Mouse (Mus musculus) megakaryocyte, embryonic 14.5 days (primary cell): ENCODE data around the gene Msln. TPM values are rescaled to one million over a fixed set of nuclear protein-coding genes. Genes with fewer than 3 reads are reported as not detected.

Experiments used
- H3K27me3 ChIP-seq: replicated peaks from 2 replicates; pipeline ENCODE3; 2012; ENCODE audit warnings: inconsistent platforms
- H3K36me3 ChIP-seq: replicated peaks from 2 replicates; pipeline ENCODE3; 2012; ENCODE audit warnings: low read length, inconsistent platforms, mixed read lengths
- H3K4me1 ChIP-seq: 2 replicates; pipeline ENCODE4 v1.6.1; 2012; ENCODE audit warnings: inconsistent platforms
- H3K4me3 ChIP-seq: replicated peaks from 2 replicates; pipeline ENCODE3; 2012; ENCODE audit warnings: moderate library complexity, mild to moderate bottlenecking, inconsistent platforms
- H3K9me3 ChIP-seq: 2 replicates; pipeline ENCODE4 v1.6.1; 2012; ENCODE audit warnings: inconsistent platforms
- FLI1 ChIP-seq: IDR thresholded peaks from 2 replicates; pipeline ENCODE4 v1.6.1; 2012; ENCODE audit warnings: low read length, inconsistent platforms, mixed read lengths
- GATA1 ChIP-seq: IDR thresholded peaks from 3 replicates; pipeline ENCODE4 v1.6.1; 2012; ENCODE audit warnings: mixed read lengths, low read length, inconsistent platforms, borderline replicate concordance
- polyA plus RNA-seq: library from polyadenylated mRNA; stranded (reverse); fragments of >175 nt; gene quantifications from 2 replicates; pipeline ENCODE4 v1.2.3, GENCODE M21; 2012; ENCODE audit warnings: low replicate concordance; ENCODE audit not compliant: insufficient read depth

Msln gene
- polyA plus RNA-seq, 1 experiment: not detected

DNA sequence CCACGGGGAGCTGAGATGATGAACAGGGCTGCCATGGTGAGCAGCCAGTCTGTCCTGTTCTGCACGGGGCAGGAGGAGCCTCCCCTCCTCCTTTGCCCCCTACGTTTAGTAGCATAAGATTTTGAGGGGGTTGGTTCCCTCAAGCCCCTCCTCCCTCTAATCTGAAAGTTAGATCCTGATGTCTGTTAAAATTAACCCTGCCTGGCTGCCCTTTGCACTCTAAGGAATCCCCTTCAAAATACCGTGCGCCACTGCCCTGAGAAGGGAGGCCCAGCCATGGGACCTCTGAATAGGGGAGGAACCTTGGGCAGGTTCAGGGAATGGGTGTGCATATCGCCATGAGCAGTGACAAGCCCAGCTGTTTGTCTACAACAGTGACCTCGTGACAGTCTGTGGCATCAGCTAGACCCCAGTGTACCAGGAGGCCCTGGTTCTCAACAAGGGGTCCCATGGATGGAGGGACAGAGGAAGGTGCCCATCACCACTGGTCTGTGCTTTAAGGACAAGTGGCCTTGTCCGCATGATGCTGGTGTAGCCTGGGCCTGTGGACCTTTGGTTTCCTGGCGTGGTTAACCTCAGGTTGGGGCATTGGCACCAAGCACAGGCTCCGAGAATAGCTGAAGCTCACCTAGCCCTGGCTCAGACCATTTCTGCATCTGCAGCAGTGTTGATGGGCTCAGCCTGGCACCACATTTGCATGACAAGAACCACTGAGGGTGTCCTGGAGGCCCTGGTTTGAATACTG, 21.3 kb upstream of the Msln start:
- Histone ChIP-seq H3K36me3 (peaks cover 49% of the 10 kb centered on the region), H3K4me3 (peak overlapping the region; percentile 64), H3K9me3 (no peaks in the 10 kb centered on the region), H3K27me3 (peaks cover 11% of the 10 kb centered on the region), H3K4me1 (peaks cover 29% of the 10 kb centered on the region)
- TF ChIP-seq FLI1: no peak
- no peak for TF ChIP-seq GATA1

GRCm38 (mm10) chr17:25773549-25774120, 19.5 kb upstream of the Msln start, which contains the start of gene Narfl:
TSS of gene Narfl (plus strand) at chr17:25773776.
- TF ChIP-seq FLI1 (no peak), GATA1 (no peak)
- H3K4me1 ChIP-seq: peaks cover 29% of the 10 kb centered on the region
- H3K9me3 ChIP-seq: no peaks in the 10 kb centered on the region
- H3K4me3 ChIP-seq: peak within 1 kb of the TSS; percentile 99
- H3K36me3 ChIP-seq: peaks cover 30% of the 10 kb centered on the region
- H3K27me3 ChIP-seq: peaks cover 24% of the 10 kb centered on the region

DNA sequence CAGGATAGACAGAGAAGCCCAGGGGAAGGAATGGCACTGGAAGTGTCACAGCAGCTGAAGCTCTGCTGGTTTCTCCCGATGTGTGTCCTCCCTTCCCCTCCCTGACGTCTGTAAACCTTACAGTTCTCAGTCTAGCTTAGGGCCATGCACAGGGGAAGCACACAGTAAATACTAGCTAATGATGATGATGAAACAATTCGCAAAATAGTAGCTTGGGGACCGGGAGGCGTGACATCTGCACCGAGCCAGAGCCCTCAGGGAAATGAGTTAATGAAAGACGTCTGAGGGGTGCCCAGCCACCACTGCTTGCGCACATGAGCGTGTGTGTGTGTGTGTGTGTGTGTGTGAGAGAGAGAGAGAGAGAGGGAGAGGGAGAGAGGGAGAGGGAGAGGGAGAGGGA, 15.2 kb upstream of the Msln start:
- Histone ChIP-seq H3K9me3 (no peaks in the 10 kb centered on the region), H3K36me3 (no peaks in the 10 kb centered on the region), H3K27me3 (peaks cover 48% of the 10 kb centered on the region), H3K4me1 (peaks cover 10% of the 10 kb centered on the region), H3K4me3 (no peak overlapping the region)
- TF ChIP-seq GATA1: no peak
- no peak for TF ChIP-seq FLI1

DNA sequence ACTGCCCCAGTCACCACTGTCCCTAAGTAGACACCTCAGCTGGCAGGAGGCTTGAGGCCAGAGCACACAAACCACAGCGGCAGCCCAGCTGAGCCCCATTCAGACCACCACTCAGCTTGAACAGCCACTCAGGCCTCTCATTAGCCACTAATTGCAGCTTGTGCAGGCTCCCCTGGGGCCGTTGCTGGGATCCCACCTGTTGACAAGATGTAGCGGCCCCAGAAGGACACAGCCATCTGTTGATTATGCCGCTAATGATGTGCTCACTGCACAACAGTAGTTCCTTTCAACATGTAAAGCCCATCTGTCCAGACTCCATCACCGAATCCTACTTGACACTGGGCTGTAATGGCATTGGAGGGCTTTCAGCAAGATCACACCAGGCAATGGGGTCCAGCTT, 11.7 kb upstream of the Msln start:
- no peaks in the 10 kb centered on the region for H3K4me1 ChIP-seq
- peaks cover 52% of the 10 kb centered on the region for H3K27me3 ChIP-seq
- no peaks in the 10 kb centered on the region for H3K36me3 ChIP-seq
- no peaks in the 10 kb centered on the region for H3K9me3 ChIP-seq
- TF ChIP-seq FLI1 (no peak), GATA1 (no peak)
- no peak overlapping the region for H3K4me3 ChIP-seq

GRCm38 (mm10) chr17:25762591-25762990, 8.4 kb upstream of the Msln start:
- Histone ChIP-seq H3K4me3 (no peak overlapping the region), H3K9me3 (no peaks in the 10 kb centered on the region), H3K4me1 (no peaks in the 10 kb centered on the region), H3K27me3 (peaks cover 46% of the 10 kb centered on the region), H3K36me3 (no peaks in the 10 kb centered on the region)
- TF ChIP-seq FLI1 (no peak), GATA1 (no peak)

GRCm38 (mm10) chr17:25761561-25761970, 7.4 kb upstream of the Msln start:
- TF ChIP-seq GATA1 (no peak), FLI1 (no peak)
- Histone ChIP-seq H3K36me3 (no peaks in the 10 kb centered on the region), H3K4me3 (no peak overlapping the region), H3K4me1 (no peaks in the 10 kb centered on the region), H3K9me3 (no peaks in the 10 kb centered on the region), H3K27me3 (peaks cover 44% of the 10 kb centered on the region)

GRCm38 (mm10) chr17:25760148-25760547, 6.0 kb upstream of the Msln start:
- H3K36me3 ChIP-seq: no peaks in the 10 kb centered on the region
- no peaks in the 10 kb centered on the region for H3K9me3 ChIP-seq
- H3K4me3 ChIP-seq: no peak overlapping the region
- no peaks in the 10 kb centered on the region for H3K4me1 ChIP-seq
- peaks cover 47% of the 10 kb centered on the region for H3K27me3 ChIP-seq
- TF ChIP-seq GATA1: no peak
- no peak for TF ChIP-seq FLI1

GRCm38 (mm10) chr17:25757691-25758090, 3.5 kb upstream of the Msln start:
- H3K27me3 ChIP-seq: peaks cover 68% of the 10 kb centered on the region
- no peaks in the 10 kb centered on the region for H3K36me3 ChIP-seq
- no peak overlapping the region for H3K4me3 ChIP-seq
- no peaks in the 10 kb centered on the region for H3K9me3 ChIP-seq
- TF ChIP-seq GATA1: no peak
- TF ChIP-seq FLI1: no peak
- no peaks in the 10 kb centered on the region for H3K4me1 ChIP-seq

- Histone ChIP-seq H3K27me3 (peaks cover 72% of the 10 kb centered on the region), H3K4me3 (no peak overlapping the region), H3K36me3 (no peaks in the 10 kb centered on the region), H3K9me3 (no peaks in the 10 kb centered on the region), H3K4me1 (no peaks in the 10 kb centered on the region)
- TF ChIP-seq GATA1 (no peak), FLI1 (no peak)
Observed at GRCm38 (mm10) chr17:25756378-25757242, 2.4 kb upstream of the Msln start.
